Mouse (Mus musculus) heart, adult 2 months (tissue): ENCODE measurements around the gene Sh3rf3.

ENCODE experiments used
- CTCF ChIP-seq: fragments of 200-600 bp; IDR thresholded peaks from 2 replicates; pipeline ENCODE4 v1.8.1; 2022; ENCODE audit warnings: antibody characterized with exemption, mild to moderate bottlenecking, moderate library complexity
- EP300 ChIP-seq: fragments of 200-500 bp; IDR thresholded peaks from 2 replicates; pipeline ENCODE4 v1.6.1; 2011; ENCODE audit warnings: low read depth, low read length, control low read depth; ENCODE audit not compliant: insufficient read depth

GRCm38 (mm10) chr10:59076681-59077080, 263.5 kb downstream of the Sh3rf3 start:
- TF ChIP-seq CTCF, result no peak
- TF ChIP-seq EP300, result no peak
